Mouse (Mus musculus) spleen, adult 18-20 months (tissue): Measurements from ENCODE around the gene Thsd4.
"Not testable (repeated sequence)": the region's sequence is repeated elsewhere in the genome, so short reads cannot be mapped to it uniquely, and the experiment has no call there.

Experiments
- DNase-seq, 2 experiments: peaks; one replicate each; pipeline ENCODE4 v3.0.0; 2022; ENCODE audit warnings: mixed read lengths in 2 of 2

Gene Thsd4

DNA sequence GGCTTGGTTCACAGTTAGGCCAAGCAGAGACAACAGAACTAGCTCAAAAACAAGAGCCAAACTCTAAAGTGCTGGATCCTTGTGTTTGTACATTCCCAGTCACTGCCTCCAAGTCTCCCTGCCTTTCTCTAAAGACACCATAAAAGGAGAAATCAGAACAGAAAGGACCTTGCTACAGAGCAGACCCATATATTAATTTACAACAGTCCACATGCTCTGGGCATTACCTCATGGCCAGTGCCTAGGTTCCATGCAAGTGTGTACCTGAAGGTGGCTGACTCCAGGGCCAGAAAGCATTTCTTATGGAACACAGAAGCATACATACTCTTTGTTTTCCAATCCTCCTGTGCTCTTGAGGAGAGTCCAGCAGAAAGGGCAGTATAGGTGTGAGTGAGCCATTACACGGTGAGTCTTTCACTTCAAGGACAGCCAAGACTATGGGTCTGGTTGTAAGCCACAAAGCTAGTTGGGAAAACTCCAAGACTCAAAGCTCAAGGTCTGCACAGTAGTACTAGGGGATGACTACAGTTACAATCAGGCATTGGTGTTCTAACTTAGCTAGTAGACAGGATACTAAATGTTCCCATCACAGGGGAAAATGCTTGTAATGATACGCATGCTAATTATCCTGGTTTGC lies 216.5 kb downstream of the Thsd4 start:
- no peak for DNase-seq

DNA sequence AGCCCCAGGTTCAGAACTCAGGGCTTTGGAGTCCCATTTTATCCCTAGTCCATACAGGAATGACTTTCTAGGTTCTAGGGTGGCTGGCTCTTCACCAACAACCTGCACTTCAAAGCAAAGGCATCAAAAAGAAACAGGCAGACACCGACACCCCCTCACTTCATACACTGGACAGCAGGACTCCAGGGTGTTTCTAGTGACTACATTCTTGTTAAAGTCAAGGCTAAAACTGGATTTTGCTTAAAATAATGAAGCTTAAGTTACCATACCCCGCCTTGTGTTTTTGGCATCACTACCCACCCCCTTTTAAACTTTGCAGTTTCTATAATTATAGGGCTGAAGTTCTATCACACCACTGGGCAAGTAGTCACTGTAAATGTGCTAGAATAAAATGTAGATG lies 225.6 kb downstream of the Thsd4 start:
- DNase-seq: no peak

GRCm38 (mm10) chr9:60295199-60295598 lies 226.6 kb downstream of the Thsd4 start:
- DNase-seq: no peak

DNA sequence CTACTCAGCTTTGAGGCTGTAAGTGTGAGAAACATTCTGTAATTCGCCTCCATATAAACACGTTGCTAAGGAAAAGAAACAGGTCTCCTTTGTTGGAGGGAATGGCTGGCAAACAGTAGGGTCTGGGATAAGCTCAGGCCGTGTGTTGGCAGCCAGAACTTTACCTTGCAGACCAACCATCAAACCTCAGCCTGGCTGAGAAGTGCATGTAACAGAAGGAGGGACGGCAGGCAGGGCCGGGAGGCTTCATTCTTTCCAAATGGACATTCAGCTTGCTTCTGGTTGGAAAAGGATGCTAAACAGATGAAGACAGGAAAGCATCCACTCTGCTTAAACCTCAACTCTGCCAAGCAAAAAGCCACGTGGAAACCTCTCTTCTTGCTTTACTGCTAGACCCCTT lies 228.7 kb downstream of the Thsd4 start:
- no peak for DNase-seq

GRCm38 (mm10) chr9:60290780-60291179 lies 231.1 kb downstream of the Thsd4 start:
- DNase-seq: no peak

GRCm38 (mm10) chr9:60288789-60289188 lies 233.1 kb downstream of the Thsd4 start:
- DNase-seq: no peak

GRCm38 (mm10) chr9:60286390-60286789 lies 235.5 kb downstream of the Thsd4 start:
- DNase-seq: no peak

- no peak for DNase-seq
These were observed 236.8 kb downstream of the Thsd4 start for GRCm38 (mm10) chr9:60285047-60285462.

- DNase-seq: no peak
These were observed 237.5 kb downstream of the Thsd4 start for GRCm38 (mm10) chr9:60284318-60284717.

- no peak for DNase-seq
These were observed 238.3 kb downstream of the Thsd4 start for GRCm38 (mm10) chr9:60283546-60283945.

DNA sequence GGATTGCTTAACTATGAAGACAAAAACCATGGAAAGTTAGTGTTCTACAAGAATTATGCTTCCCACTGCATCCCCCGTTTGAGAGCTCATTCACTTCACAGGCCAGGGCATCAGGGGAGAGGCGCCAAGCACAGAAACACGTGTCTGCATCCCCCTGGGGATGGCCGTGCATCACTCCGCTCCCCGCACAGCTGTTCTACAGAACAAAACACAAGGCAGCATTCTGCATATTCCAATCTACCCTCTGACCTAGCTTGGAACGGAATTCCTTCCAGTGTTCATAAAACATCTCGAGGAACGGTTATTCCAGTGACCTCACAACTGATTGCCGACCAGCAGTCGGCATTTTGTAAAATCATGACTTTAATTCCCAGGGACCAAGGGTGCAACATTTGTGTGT lies 240.6 kb downstream of the Thsd4 start:
- DNase-seq: no peak

DNA sequence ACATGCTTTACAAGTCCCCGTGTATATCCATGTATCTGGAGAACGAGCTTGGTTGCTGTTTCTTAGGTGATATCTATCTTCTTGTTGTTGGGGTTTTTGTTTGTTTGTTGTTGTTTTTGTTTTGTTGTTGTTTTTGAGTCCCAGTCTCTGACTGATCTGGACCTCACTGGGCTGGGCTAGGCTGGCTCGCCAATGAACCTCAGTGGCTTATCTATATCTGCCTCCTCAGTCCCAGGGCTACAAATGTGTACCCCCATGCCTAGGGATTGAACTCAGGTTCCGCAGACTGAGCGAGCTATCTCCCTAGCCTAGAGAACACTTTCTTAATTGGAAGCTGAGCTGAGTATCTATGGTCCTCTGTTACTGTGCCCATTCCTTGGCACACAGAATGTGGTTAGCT lies 241.1 kb downstream of the Thsd4 start:
- DNase-seq: no peak

DNA sequence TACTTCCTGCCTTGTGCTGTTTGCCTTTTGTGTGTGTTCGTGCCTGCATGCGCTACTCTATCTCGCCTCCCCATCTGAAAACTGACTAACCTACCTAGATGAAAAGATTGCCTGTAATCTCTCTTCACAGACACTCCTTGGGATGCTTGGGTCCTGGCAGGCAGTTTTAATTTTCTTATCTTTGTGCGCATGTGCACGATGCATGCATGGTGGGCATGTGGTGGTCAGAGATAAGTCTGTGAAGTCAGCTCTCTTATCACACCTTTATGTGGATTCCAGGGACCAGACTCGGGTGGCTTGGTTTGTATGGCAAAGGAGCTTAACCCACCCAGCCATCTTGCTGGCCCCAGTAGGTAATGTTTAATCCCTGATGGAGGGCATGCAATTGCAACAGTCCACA lies 242.3 kb downstream of the Thsd4 start:
- DNase-seq: no peak

DNA sequence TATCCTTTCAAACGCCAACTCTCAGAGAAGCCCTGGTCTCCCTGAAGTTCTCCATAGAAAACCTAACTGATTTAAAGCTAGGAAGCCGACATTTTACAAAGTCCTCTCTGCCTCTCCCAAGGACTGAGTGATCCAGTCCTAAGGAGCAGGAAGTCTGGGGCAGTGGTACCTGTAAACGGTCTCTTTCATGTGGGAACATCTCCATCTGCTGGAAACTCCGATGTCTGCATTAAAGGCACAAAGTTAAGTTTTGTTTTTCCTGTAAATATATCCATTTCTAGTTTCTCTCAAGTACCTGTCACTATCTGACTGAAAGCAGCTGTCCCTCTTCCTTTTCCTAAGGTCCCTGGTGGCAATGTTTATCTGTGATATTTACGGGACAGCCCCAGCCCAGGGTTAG lies 245.5 kb downstream of the Thsd4 start:
- DNase-seq: no peak

DNA sequence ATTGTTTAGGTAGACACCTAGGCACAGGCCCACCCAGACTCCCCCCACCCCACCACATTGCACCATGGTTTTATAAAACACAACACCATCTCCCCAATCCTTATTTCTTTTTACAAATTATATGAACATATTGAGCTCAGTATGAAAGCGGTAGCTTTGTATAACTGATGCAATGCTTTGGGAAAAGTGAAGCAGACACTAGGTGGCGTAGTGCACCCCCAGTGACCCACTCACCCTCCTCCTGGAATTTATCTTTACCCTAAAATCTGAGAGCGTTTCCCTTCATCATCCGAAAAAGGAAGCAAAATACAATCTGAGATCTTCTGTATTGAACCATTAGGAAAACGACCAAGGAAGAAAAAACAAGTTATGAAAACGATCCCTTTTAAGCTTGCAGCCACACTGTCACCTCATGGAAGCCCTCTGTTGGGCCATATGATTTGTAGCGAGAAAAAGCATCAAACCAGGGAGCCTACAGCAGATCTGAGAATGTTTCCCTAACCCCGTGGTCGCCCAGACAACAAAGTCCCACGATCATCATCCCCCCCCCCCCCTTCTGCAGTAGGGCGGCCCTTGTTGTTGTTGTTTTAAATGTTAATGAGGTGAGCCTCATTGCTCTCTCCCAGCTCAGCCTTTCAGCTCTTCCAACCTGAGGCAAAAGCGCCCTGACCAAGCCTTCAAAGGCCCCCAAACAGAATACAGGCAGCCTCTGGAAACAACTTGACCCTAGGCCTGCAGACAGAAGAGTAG lies 246.3 kb downstream of the Thsd4 start:
- DNase-seq: no peak

DNA sequence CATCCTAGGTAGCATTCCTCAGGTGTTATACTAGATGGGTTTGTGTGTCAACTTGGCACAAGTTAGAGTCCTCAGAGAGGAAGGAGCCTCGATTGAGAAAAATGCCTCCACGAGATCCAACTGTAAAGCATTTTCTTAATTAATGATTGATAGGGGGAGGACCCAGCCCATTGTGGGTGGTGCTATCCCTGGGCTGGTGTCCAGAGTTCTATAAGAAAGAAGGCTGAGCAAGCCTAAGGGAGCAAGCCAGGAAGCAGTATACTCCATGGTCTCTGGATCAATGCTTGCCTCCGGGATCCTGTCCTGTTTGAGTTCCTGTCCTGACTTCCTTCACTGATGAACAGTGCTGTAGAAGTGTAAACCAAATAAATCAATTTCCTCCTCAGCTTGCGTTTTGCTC lies 247.3 kb downstream of the Thsd4 start:
- DNase-seq: no peak

GRCm38 (mm10) chr9:60272345-60272744 lies 249.5 kb downstream of the Thsd4 start:
- DNase-seq: not testable (repeated sequence)

DNA sequence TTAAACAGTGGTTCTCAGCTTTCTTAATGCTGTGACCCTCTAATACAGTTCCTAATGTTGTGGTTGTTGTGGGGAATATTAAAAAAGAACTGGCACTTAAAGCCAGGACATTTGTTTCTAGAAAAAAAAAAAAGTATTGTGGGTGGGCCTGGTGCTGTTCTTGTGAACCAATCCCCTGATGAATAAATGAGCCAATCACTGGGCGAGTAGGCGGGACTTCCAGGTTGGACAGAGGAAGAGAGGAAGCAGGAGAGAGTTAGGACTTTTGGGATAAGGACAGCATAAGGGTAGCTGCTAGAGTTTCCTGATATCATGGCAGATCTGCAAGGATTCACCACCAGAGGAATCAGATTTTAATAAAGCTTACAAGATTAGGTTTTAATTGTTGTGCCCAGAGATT lies 249.9 kb downstream of the Thsd4 start:
- DNase-seq: no peak

DNA sequence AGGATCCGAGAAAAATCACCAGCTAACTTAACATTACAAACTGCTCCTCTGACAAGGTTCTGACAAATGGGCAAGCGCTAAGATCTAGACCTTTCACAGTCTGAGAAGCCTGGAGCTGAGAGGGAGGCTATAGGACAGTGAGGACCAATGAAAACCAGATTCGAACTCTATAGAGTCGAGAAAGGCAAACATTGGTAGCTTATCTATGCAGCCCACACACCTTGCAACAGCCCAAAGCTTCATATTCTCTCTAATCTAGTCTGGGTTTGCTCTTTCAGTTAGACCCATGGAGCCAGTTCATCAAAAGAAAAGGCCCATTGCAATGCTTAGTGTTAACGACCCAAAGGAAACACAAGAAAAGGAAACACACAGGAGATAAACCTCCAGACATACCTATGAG lies 252.0 kb downstream of the Thsd4 start:
- no peak for DNase-seq

- no peak for DNase-seq
These were observed 254.6 kb downstream of the Thsd4 start for GRCm38 (mm10) chr9:60267273-60267626.

DNA sequence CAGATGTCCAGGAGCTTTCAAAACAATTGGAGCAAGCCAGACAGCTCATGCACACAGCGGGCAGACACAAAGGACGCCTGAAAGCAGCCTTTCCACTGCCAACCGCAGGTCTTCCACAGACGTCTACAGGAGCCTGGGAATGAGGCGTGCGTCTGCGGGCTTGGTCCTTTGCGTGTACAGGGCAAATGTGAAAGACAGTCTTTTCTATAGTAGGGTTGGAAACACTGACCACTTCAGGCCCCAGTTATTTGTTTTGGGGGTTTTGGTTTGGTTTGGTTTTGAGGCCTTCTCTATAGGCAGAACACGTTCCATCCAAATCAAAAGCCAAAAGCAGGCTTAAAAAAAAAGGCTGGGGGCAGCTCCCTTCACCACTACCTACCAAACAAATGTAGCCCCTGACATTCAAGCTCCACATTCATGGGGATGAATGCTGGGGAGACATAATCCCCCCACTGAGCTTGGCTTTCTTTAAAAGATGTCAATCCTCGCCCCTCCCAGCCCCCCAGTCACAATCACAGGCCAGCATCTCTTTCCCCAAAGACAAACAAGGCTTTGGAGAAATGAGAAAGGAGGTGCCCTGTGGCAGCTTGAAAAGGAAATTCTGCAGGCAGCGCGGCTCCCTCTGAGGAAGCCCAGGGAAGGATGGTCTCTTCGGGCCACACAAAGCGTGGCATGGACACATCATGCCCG lies 255.1 kb downstream of the Thsd4 start:
- no peak for DNase-seq

DNA sequence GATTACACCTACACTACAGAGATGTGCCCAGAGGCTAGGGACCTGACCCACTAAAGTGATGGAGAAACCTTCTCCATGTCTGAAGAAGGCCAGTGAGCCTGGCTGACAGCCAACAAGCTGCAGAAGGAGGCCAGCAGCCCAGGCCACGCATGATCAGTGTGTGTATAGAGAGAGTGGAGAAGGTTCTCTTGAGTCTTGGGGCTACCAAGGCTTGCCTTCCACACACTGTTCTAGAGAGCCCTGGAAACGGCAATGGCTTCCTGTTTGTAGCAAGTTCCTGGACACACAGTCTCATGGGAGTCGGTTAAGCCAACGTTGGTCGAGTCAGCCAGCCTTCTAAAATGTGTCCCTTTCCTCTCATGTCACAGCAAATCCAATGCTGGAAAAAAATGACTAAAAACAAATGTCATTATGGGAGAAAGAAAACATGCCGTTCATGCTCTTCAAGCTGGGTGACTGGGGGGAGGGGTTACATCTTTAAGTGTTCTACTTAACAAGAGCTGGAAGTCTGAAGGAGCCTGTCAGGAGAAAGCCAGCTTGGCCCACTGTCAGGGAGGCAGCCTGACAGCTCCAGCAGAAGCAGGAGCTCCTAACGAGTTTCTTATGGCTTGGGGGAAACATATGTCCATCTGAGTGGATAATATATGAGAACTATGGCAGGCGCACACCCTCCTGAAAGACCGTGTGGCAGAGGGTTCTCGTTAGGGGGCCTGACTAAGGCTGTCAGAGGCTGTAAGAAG lies 257.1 kb downstream of the Thsd4 start:
- no peak for DNase-seq

DNA sequence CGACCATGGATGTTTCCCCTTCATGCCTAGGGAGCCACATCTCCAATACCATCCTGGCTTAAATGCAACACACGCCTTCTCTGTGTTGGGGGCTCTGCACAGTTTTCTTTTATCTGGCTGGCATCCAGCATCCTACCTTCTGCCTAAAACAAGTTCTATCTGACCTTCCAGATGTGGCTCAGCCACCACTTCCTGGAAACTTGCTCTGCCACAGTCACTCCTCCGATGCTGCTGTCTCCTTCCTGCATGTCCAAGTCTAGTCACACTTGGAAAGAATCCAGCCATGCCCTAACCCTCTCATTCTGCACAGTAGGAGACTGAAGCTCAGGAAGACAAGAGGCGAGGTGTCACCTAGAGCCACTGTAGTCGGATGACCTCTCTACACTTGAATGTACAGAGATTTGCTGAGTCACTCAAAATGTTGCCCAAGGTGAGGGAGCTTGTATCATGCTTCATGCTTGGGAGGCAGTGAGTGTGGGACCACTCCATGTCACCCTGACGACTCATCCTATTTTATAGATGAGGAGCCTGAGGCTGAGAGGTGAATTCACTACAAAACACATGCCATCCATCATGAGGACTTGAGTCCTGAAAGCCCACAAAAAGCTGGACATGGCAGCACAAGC lies 259.2 kb downstream of the Thsd4 start:
- DNase-seq: no peak
